Mouse (Mus musculus): Measurements from ENCODE around the gene Ypel2.

Gene Ypel2

DNA sequence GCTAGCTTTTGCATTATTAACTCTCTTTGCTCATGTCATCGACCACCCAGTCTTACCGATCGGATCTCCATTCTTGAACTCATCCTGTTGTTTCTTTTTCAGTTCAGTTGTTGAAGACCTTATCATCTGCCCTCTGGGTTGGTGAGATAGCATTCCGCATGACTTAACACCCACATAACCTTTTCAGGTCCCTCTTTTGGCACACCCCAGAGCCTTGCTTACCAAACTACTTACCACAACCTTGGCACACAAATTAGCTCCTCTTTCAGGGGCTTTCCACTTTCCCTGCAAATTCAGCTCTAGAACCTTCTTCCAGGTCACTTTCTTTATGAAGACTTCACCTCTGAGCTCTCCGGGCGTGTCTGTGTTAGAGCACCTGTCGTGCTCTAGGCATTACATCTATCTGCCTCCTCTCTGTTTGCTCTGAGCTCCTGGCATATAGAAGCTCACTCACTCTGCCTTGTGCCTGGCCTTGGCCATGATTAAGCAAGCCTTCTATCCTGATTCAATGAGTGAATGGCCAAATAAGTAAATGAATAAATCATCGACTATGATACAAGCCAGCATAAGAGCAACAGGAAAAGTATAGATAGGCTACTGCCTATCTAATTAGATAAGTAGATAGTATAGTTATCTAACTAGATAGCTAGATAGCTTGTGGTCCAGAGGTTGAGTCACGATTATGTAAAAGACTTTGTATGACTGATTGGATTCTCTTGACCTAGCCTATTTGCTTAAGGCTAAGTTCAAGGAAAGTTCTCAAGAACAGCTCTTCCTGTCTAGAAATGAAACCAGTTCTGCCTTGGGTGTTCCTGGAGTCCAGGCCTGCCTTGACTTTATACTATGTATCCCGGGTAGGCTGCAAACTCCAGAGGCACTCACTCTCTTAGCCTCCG is 86.5 kb downstream of the Ypel2 start:
- ChIA-PET CTCF (interaction anchor here (0.5 to 3.2 kb wide), 33 partner anchors 8 to 129 kb away, joined by 3 to 29 read pairs (median 4); partner anchors contain the start of gene Ypel2 (in 1 of the 4)), POLR2A (interaction anchor here in 3 of 4 experiments (0.8 to 4.8 kb wide), 9 partner anchors 9 to 103 kb away, joined by 3 to 18 read pairs (median 3); no protein-coding TSS in a partner anchor)

DNA sequence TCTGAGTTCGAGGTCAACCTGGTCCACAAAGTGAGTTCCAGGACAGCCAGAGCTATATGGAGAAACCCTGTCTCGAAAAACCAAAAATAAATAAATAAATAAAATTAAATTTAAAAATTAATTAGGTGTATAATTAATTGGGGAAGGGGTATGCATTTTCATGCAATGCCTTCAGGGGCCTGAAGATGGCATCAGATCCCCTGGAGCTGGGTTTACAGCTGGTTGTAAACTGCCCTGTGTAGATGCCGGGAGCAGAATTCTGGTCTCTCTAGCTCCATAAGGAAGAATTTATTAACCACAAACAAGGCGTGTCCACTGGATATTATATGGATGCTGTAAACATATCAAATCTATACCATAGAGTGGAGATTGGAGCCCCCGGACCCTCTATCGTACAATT is 87.2 kb downstream of the Ypel2 start:
- POLR2A ChIA-PET, result interaction anchor here in 3 of 4 experiments (0.6 to 4.8 kb wide), 9 partner anchors 8 to 498 kb away, joined by 3 to 18 read pairs (median 6); no protein-coding TSS in a partner anchor
- CTCF ChIA-PET, result interaction anchor here (0.5 to 3.2 kb wide), 32 partner anchors 9 to 130 kb away, joined by 3 to 29 read pairs (median 4); partner anchors contain the start of gene Ypel2 (in 1 of the 4)

DNA sequence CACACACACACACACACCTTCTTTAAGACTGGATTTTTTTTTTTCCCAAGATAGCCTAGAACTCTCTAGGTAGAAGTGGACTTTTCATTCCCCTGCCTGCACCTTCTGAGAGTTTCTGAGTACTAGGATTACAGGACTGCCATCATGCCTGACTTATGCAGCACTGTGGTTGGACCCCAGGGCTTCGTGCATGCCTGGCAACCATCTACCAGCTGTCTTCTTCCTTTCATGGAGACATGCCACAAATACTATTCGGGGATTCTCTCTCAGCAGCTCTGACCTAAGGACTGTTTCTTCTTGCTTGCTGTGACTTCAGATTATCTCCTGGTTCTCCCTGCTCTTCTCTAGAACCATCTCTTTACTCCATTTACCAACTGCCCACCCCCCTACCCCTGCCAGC is 88.2 kb downstream of the Ypel2 start:
- CTCF ChIA-PET, result interaction anchor here in 3 of 4 experiments (0.6 to 3.2 kb wide), 6 partner anchors 12 to 525 kb away, joined by 3 to 14 read pairs (median 4); no protein-coding TSS in a partner anchor

DNA sequence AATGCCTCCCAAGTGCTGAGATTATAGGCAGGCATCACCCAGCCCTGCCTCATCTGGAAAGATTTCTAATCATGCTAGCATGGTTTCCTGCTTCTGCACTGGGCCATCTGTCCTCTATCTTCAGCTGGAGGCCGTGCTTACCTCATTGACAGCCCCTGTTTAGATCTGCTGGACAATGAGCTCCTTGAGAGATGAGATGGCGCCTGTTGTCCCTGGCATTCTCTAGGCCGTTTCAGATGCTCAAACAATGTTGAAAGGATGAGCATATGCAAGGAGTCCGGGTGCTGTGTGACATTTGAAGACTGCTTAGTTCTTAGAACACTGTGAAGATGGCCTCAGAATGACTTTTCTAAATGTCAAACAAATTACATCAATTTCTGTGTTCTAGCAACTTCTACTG is 88.8 kb downstream of the Ypel2 start:
- POLR2A ChIA-PET, result interaction anchor here in 2 of 4 experiments (0.6 to 4.8 kb wide), 5 partner anchors 12 to 204 kb away, joined by 3 to 18 read pairs (median 4); partner anchors contain the start of genes Prr11 (in 1 of the 2) and Ska2 (in 1 of the 2)
- CTCF ChIA-PET, result interaction anchor here in 2 of 4 experiments (0.6 to 3.2 kb wide), 3 partner anchors 12 to 106 kb away, joined by 3 to 14 read pairs (median 6); no protein-coding TSS in a partner anchor

More for the DNA sequence above, 88.2 kb downstream of the Ypel2 start:
- POLR2A ChIA-PET, result interaction anchor here in 3 of 4 experiments (0.6 to 4.8 kb wide), 7 partner anchors 12 to 499 kb away, joined by 3 to 18 read pairs (median 3); partner anchors contain the start of genes Prr11 (in 1 of the 3) and Ska2 (in 1 of the 3)

DNA sequence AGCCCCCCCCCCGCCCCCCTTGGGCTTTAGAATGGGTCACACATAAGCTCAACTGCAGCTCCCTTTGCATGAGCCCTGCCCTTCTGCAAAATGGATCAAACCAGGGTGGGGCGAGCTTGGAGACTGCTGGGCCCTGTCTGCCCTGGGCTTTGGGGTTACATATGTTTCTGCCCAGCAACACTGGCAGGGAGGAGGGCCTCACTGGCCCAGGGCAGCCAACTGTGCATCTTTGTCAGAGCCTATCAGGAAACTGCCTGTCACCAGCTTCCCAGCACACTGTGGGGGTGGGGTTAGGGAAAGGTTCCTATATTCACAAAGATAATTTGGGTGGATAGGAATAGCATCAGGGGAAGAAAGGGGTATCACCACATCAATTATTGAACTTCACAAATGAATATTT is 95.1 kb downstream of the Ypel2 start:
- ChIA-PET CTCF (interaction anchor here (0.8 to 2.3 kb wide), 9 partner anchors 8 to 138 kb away, joined by 3 to 13 read pairs (median 5); no protein-coding TSS in a partner anchor), POLR2A (interaction anchor here in 3 of 4 experiments (0.6 to 1.9 kb wide), 12 partner anchors 8 to 157 kb away, joined by 3 to 6 read pairs (median 4); no protein-coding TSS in a partner anchor)

DNA sequence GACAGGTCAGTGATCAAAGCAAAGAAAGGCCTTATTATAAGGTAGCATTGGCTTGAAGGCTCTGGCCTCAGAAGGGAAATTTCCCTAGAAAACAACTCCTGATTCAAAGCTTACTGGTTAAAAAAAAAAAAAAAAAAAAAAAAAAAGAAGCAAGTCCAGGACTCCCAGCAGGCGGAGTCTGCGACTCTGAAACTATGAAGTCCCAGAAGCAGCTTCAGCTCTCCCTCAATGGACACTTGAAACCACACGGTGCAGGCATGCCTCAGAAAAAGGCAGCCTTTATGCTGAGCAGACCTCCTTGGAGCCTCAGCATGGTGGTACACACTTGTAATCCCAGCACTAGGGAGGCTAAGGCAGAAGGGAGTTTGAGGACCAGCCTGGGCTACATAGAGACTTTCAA is 97.9 kb downstream of the Ypel2 start:
- ChIA-PET CTCF (interaction anchor here (0.6 to 5.8 kb wide), 12 partner anchors 11 to 1440 kb away, joined by 3 to 182 read pairs (median 3); no protein-coding TSS in a partner anchor), POLR2A (interaction anchor here in 3 of 4 experiments (0.5 to 2.0 kb wide), 8 partner anchors 14 to 140 kb away, joined by 3 to 7 read pairs (median 4); no protein-coding TSS in a partner anchor)

DNA sequence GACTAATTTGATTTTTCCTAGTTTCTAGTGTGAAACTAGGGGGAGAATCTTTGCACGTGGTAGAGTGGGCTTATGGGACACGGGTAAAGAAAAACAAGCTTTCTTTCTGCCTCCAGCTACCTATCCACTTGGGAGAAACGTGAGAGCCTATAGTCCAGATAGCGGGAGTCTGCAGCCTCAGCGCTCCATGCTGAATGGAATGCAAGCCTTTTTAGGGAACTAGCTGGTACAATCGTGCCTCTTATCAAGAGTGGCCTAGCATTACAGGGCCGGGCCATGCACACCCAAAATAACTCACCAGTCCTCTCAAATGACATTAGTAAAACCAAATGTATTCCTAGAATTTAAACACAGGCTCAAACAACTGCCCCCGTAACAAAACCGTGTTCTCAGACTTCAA is 98.4 kb downstream of the Ypel2 start:
- CTCF ChIA-PET, result interaction anchor here (0.6 to 5.8 kb wide), 10 partner anchors 11 to 373 kb away, joined by 3 to 182 read pairs (median 6); no protein-coding TSS in a partner anchor

DNA sequence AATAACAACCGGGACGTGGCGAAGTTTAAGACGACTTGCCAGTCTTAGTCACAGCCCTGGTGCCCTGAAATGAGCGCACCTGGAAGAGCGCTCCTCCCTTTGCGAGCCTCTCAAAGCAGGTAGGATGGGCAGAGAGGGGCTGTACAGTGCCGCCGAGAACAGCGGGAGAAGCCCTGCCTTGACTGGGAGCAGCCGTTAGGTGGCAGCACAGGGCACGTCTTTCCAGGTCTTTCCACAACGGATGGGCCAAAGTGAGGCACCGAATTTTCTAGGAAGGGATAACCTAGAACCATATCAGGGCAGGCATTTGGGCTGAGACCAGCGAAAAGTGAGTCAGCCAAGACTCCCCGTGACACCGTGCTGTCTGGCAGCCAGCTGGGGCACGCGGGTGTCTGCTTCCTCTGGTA is 99.3 kb downstream of the Ypel2 start:
- ChIA-PET CTCF (interaction anchor here (0.6 to 5.8 kb wide), 20 partner anchors 12 to 116 kb away, joined by 3 to 182 read pairs (median 4); no protein-coding TSS in a partner anchor), POLR2A (interaction anchor here (0.8 to 2.3 kb wide), 12 partner anchors 12 to 116 kb away, joined by 3 to 22 read pairs (median 4); no protein-coding TSS in a partner anchor)

More for the DNA sequence above, 98.4 kb downstream of the Ypel2 start:
- POLR2A ChIA-PET, result interaction anchor here in 3 of 4 experiments (0.5 to 2.0 kb wide), 5 partner anchors 14 to 115 kb away, joined by 3 to 7 read pairs (median 4); no protein-coding TSS in a partner anchor

DNA sequence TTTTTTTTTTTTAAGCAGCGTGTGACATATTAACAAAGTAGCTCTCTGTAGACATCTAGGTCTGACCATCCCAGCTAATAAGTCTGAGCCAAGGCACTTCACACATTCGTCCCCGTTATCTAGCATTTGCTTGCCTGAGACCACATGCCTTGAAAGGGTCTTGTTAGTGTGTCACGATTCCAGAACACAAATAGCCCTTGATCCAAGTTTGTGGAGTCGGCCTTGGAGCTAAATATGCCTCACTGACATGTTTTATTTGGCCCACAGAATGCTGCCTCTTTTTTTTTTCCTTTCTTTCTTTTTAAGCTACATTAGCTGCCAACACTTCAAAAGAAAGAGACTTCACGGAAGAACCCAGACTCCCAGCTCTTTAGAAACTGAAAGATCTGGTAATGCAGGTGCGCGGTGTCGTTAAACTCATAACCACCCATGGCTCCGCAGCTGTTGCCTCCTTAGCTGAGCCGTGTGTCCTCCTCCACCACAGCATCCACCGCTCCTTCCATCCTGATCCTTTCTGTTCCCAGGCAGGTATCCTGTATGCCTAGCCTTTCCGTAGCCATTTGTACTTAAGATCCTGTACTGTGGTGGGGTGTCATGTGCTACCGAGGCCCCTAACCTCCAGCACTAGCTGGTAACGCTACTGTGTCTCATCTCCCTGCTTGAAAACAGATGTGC is 100.4 kb downstream of the Ypel2 start:
- ChIA-PET CTCF (interaction anchor here (0.6 to 5.8 kb wide), 33 partner anchors 11 to 1879 kb away, joined by 3 to 182 read pairs (median 4); no protein-coding TSS in a partner anchor), POLR2A (interaction anchor here (0.5 to 2.3 kb wide), 22 partner anchors 11 to 216 kb away, joined by 3 to 22 read pairs (median 4); partner anchors contain the start of genes Gdpd1 (in 1 of the 4), Ska2 (in 1 of the 4) and Smg8 (in 1 of the 4))

All from embryonic stem cell, embryonic (primary cell).